Mouse (Mus musculus): ENCODE results near the gene Car2.

GRCm38 (mm10) chr3:14913774-14914173 lies 27.7 kb downstream of the Car2 start:
- no peak for TF ChIP-seq CTCF (IDR thresholded peaks at IDR 0.05; ENCODE audit: extremely low read depth, insufficient read depth, low read length)
- TF ChIP-seq POLR2A (IDR thresholded peaks at IDR 0.05; ENCODE audit: extremely low read depth, insufficient read depth, low read length) = no peak

Data from cortical plate, adult 2 months (tissue).